Mouse (Mus musculus) bone marrow macrophage, adult 2 months (primary cell): ENCODE results near the gene Zdhhc7. TPM values are rescaled to one million over a fixed set of nuclear protein-coding genes. Genes with fewer than 3 reads are reported as not detected.

Experiments used
- H3K27ac ChIP-seq: 2 replicates; pipeline ENCODE4 v1.5.1; 2012; ENCODE audit warnings: low read depth, low read length; ENCODE audit not compliant: insufficient read depth
- H3K4me1 ChIP-seq: 2 replicates; pipeline ENCODE4 v1.6.1; 2012; ENCODE audit warnings: low read length; ENCODE audit not compliant: control insufficient read depth, insufficient read depth
- H3K4me3 ChIP-seq: 2 replicates; pipeline ENCODE4 v1.5.1; 2012; ENCODE audit warnings: mild to moderate bottlenecking, low read length, moderate library complexity; ENCODE audit not compliant: insufficient read depth
- CTCF ChIP-seq: IDR thresholded peaks from 2 replicates; pipeline ENCODE4 v1.5.1; 2012; ENCODE audit warnings: low read depth, mild to moderate bottlenecking, low read length, moderate library complexity
- POLR2A ChIP-seq: IDR thresholded peaks from 2 replicates; pipeline ENCODE4 v1.6.1; 2012; ENCODE audit warnings: mild to moderate bottlenecking, low read depth, low read length, borderline replicate concordance
- polyA plus RNA-seq: library from polyadenylated mRNA; stranded (reverse); fragments of >200 nt; gene quantifications from 2 replicates; pipeline ENCODE4 v1.2.4, GENCODE M21; 2012; ENCODE audit not compliant: missing spikeins, insufficient read depth, insufficient read length

Zdhhc7 gene
- polyA plus RNA-seq, result 33.5 and 36.9 TPM in 2 replicates

DNA sequence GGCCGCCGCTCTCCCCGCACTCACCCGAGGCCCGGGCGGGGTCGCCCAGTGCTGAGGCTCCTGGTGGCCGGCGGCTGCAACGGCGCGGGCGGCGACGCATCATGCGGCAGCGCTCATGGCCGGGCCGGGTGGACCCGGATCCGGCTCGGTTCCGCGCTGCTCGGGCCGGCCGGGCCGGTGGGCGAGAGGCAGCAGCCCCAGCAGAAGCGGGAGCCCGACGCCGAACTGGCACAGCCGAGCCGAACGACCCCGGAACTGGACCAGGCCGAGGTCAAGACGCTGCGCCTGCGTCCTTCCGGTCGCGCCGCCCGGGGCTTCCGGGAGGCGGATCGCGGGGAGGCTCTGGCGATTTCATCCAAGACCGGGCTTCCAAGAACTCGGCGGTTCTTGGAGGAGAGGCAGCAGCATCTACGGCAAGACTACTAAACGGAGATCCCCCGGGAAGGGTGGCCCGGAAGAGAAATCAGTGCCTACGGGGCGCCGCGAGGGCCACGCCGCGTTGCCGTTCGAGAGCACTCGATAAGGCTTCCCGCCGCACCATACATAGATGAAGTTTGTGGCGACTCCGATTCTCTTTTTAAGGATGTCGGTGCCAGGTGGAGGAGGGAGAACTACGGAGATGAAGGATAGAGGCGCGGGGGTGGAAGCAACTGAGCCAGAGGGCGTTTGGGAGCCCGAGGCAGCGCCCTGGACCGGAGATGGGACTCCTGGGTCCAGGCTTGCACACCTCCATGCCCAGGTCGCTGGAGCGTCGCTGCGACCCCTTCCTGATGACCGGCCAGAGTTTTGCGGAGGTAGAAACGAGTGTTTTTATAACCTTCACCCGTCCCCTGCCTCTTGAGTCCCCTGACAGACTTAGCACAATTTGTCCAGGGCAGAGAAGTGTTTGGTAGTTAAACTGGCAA is at the start of gene Zdhhc7:
Gene Zdhhc7 (minus strand): TSS at position 415 of the 905 bp plus-strand sequence.
- H3K27ac ChIP-seq, result peak within 1 kb of the TSS; percentile 85
- peaks cover 48% of the 10 kb centered on the region for H3K4me1 ChIP-seq
- TF ChIP-seq POLR2A, result no peak
- no peak for TF ChIP-seq CTCF
- H3K4me3 ChIP-seq, result peak within 1 kb of the TSS; percentile 89

DNA sequence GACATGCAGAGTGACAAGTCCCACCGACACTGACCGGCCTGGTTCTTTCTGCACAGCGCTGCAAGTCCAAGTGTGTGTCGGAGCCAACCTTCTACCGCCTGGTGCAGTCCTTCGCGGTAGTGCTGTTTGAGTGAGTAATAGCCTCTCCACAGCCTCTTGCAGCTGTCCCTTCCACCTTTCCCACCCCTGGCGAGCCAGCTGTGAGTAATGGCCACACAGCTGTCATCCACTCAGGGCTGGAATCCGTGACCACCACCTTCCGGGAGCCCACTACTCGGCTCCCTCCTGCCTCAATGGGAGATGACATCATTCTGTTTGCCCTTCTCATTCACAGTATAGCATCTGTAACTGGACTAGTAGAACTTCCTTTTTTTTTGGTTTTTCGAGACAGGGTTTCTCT is 48.7 kb upstream of the Zdhhc7 start:
- TF ChIP-seq POLR2A (no peak), CTCF (no peak)
- Histone ChIP-seq H3K4me3 (no peak overlapping the region), H3K4me1 (peaks cover 21% of the 10 kb centered on the region), H3K27ac (no peak overlapping the region)

DNA sequence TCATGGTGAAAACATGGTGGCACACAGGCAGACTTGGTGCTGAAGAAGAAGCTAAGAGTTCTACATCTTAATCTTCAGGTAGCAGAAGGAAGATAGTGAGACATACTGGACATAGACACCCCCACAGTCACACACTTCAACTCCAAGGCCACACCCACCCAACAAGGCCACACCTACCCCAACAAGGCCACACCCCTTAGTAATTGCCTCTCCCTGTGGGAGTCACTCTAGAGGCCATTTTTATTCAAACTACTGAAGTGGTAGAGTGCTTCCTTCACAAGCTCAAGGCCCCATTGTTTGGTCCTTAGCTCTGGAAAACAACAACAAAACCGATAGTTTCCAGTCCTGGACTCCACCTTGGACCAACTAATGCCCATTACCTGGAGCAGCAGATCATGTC is 44.8 kb upstream of the Zdhhc7 start:
- no peak for TF ChIP-seq POLR2A
- Histone ChIP-seq H3K4me3 (no peak overlapping the region), H3K27ac (no peak overlapping the region), H3K4me1 (peaks cover 3% of the 10 kb centered on the region)

DNA sequence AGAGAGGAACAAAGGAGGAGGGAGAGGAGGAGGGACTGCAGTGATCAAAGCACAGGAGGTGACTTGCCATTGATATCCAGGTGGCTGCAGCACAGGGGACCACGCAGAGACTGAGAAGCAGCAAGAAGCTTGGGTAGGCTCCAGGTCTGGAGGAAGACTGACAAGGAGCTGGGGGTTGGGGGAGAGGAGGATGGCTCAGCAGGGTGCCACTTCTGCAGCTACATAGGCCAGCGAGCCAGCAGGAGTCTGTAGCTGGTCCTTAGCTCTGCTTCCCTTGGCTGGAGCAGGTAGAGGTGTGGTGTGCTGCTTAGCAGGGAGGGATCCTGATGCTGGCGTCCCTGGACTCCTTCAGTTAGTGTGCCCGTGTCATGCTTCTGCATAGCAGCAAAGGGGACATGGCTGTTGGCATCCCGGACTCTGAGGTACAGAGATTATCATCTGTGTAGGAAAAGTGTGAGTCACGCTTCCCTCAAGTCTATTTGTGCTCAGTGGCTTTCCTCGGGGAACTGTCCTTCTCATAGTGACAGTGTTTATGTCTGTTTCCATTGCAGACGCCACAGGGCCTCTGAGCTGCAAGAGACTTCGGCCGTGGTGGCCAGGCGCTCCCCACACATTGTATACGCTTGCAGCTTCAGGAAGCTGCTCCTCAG is 43.5 kb upstream of the Zdhhc7 start:
- Histone ChIP-seq H3K4me3 (no peak overlapping the region), H3K4me1 (no peaks in the 10 kb centered on the region; the same call in 1 of the 2 replicates), H3K27ac (no peak overlapping the region)
- TF ChIP-seq CTCF (no peak), POLR2A (no peak)

DNA sequence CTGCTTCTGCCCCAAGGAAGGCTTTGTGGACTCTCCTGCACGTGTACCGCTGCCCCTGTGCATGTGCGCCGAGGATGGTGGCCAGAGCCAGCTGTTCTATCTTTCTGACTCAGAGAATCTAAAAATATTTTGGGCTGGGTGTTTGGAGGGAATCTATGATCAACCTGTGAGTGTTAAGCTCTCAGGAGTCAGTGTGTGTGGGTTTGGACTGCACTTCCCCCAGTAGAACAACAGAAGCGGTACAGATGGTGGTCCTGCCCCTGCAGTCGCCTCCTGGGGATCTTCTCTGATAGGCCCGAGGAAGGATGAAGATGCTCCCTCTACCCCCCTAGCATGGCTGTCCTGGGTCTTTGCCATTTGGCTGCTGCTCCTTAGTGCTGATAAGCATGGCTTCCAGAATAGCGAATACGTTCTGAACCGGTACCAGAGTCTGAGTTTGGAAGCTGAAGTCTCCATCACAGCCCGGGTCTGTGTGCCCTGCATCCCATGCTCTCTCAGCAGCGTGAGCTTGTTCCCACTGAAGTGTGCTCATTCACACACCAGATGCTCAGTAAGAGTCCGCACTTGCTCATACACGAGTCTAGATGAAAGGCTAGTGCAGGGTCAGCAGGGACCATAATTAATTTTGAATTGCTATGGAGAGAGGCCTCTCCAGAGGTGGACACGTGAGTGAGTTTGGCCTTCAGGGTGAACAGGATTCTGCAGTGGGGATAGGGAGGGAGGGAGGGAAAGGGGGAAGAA is 42.8 kb upstream of the Zdhhc7 start:
- peaks cover 3% of the 10 kb centered on the region; the same call in 1 of the 2 replicates for H3K4me1 ChIP-seq
- H3K4me3 ChIP-seq, result no peak overlapping the region
- TF ChIP-seq CTCF, result no peak
- no peak overlapping the region for H3K27ac ChIP-seq

DNA sequence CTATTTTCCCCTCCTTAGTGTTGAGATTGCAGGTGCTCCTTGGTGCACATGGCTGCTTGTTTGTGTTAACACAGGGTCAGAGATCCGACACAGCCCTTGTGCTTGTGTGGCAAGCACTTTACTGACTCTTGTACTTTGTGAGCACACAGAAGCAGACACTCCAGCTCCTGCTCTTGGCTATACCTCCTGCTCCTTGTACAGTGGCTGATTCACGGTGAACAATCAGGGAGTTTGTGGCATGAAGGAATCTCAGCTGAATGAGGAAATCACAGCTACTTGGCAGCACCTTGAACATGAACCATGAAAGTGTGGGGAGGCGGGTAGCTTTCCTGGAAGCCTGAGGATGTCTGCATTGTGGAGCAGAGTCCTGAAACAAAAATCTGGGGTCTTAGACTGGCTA is 39.5 kb upstream of the Zdhhc7 start:
- Histone ChIP-seq H3K4me1 (peaks cover 13% of the 10 kb centered on the region), H3K27ac (no peak overlapping the region)

DNA sequence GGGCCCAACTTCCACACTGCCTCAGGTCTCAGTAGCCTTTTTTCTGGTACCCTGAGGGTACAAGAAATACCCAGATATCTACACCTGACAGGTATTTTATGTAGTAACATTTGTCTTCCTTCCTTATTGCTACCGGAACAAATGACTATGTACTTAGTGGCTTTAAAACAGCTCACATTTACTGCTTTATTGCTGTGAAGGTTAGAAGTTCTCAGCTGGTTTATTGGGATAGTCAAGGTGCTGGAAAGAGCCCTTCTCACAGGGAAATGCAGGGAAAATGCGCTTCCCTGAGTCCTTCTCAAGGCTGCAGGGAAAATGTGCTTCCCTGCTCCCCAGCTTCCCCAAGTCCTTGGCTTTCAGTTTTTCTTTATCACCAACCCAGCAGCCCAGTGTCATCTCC is 37.7 kb upstream of the Zdhhc7 start:
- H3K4me1 ChIP-seq, result peaks cover 21% of the 10 kb centered on the region

More for the DNA sequence above, 39.5 kb upstream of the Zdhhc7 start:
- no peak overlapping the region for H3K4me3 ChIP-seq
- TF ChIP-seq CTCF (no peak), POLR2A (no peak)

DNA sequence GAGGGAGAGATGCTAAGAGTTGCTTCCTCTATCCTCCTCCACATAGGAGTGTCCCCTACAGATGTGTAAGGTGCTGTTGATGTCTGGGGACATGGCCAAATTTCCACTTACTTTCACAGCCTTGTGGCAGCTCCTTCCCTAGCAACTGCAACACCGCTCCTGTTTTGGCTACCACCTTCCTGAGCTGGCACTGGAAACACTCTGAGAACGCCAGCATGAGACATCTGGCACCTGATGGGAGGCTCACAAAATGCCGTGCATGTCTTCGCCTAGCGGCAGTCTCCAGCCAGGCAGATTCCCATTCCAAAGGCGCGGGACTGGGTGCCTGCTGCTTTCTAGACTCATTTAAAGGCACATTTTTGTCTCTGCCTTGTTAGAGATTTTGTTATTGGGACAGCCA is 35.3 kb upstream of the Zdhhc7 start:
- Histone ChIP-seq H3K27ac (no peak overlapping the region), H3K4me3 (no peak overlapping the region), H3K4me1 (peaks cover 22% of the 10 kb centered on the region)
- TF ChIP-seq CTCF (no peak), POLR2A (no peak)

More for the DNA sequence above, 37.7 kb upstream of the Zdhhc7 start:
- Histone ChIP-seq H3K4me3 (no peak overlapping the region), H3K27ac (no peak overlapping the region)
- no peak for TF ChIP-seq POLR2A
- TF ChIP-seq CTCF, result no peak

DNA sequence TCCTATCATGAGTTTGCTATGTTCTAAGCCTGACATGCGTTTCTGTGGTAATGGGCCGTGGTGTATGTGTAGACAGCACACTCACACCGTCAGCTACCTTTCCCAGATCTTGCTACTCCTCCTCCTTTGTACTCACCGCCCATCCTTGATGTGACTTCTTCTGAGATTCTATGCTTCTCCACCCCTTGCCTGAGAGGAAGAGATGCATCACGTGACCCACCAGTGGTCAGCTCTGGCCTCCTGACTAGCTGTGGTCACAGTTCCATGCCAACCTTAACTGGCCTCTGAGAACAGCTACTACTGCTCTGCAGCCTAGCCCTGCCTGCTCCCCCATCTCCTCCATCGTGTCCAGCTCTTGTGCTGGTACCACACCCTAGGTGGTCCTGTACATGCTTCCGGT is 34.4 kb upstream of the Zdhhc7 start:
- Histone ChIP-seq H3K4me3 (no peak overlapping the region), H3K4me1 (peaks cover 29% of the 10 kb centered on the region), H3K27ac (no peak overlapping the region)
- no peak for TF ChIP-seq CTCF
- TF ChIP-seq POLR2A, result no peak

DNA sequence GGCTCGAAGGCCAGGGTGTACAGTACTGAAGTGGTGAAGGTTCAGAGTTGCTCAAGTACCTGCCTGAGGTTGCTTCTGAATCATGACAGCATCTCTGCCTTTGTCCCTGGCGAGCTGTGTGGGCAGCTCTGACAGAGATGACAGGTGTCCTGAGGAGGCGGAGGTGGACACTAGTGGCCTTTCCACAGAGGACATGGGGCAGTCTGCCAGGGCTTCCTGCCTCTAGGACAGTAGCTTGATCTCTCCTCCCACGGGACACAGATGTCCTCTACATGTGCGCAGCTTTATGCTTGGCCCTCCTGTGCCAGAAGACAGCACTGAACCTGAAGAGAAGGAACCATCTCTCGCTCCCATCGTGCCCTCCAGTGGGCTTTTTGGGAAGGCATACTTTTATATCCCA is 31.9 kb upstream of the Zdhhc7 start:
- peaks cover 26% of the 10 kb centered on the region for H3K4me1 ChIP-seq
- no peak overlapping the region for H3K27ac ChIP-seq
- TF ChIP-seq POLR2A (no peak), CTCF (no peak)
- H3K4me3 ChIP-seq, result no peak overlapping the region
